Mouse (Mus musculus) hindbrain, embryonic 11.5 days (tissue): ENCODE measurements around the gene Nynrin. TPM values are rescaled to one million over a fixed set of nuclear protein-coding genes. Genes with fewer than 3 reads are reported as not detected.
A peak's percentile ranks its signal among the peaks of the same experiment; 100 is the strongest.

Experiments used
- ATAC-seq: fragments of 200-750 bp; cut with Nextera tagmentation; 2 replicates; pipeline ENCODE4 v1.8.0; 2017; ENCODE audit warnings: mild to moderate bottlenecking, moderate TSS enrichment, moderate library complexity; ENCODE audit not compliant: low FRiP score
- DNase-seq: peaks from one replicate; pipeline ENCODE4 v3.0.0-alpha.2; 2015; ENCODE audit warnings: low spot score
- H3K27ac ChIP-seq: fragments of 300-500 bp; sonication (generic); 2 replicates; pipeline ENCODE4 v1.5.1; 2014; ENCODE audit warnings: mild to moderate bottlenecking, low read depth, low read length
- H3K27me3 ChIP-seq: fragments of 300-500 bp; sonication (generic); 2 replicates; pipeline ENCODE4 v1.6.1; 2014; ENCODE audit warnings: mild to moderate bottlenecking, low read length, moderate library complexity, mixed read lengths; ENCODE audit not compliant: control insufficient read depth, insufficient read depth
- H3K36me3 ChIP-seq: fragments of 300-500 bp; sonication (generic); 2 replicates; pipeline ENCODE4 v1.6.1; 2014; ENCODE audit warnings: mild to moderate bottlenecking, low read length, moderate library complexity, mixed read lengths; ENCODE audit not compliant: control insufficient read depth, insufficient read depth
- H3K4me1 ChIP-seq: fragments of 300-500 bp; sonication (generic); replicated peaks from 2 replicates; pipeline ENCODE4 v1.6.1; 2014; ENCODE audit warnings: low read length, mixed read lengths; ENCODE audit not compliant: control insufficient read depth, insufficient read depth
- H3K4me2 ChIP-seq: fragments of 300-500 bp; sonication (generic); replicated peaks from 2 replicates; pipeline ENCODE4 v1.6.1; 2014; ENCODE audit warnings: mild to moderate bottlenecking, low read depth, low read length
- H3K4me3 ChIP-seq: fragments of 300-500 bp; sonication (generic); 2 replicates; pipeline ENCODE4 v1.5.1; 2014; ENCODE audit warnings: low read depth, low read length
- H3K9ac ChIP-seq: fragments of 300-500 bp; sonication (generic); 2 replicates; pipeline ENCODE4 v1.6.1; 2014; ENCODE audit warnings: low read depth, low read length
- H3K9me3 ChIP-seq: fragments of 300-500 bp; sonication (generic); 2 replicates; pipeline ENCODE4 v1.6.1; 2016; ENCODE audit warnings: low read length; ENCODE audit not compliant: control insufficient read depth
- WGBS: fragments of 180-500 bp; shearing (Covaris S2); extraction: QIAGEN DNeasy Blood & Tissue Kit; methylation state at CpG from one replicate; pipeline ENCODE4 v1.1.7; 2014; 5-methylcytosine and 5-hydroxymethylcytosine counted together
- polyA plus RNA-seq: library from polyadenylated mRNA; unstranded; fragments of >200 nt; fragmentation: Nextera tagmentation; extraction: Ambion mirVana; gene quantifications from 2 replicates; pipeline ENCODE4 v1.2.1, GENCODE M21; 2014

The Nynrin gene
- 8.3 and 8.8 TPM in 2 replicates for polyA plus RNA-seq

DNA sequence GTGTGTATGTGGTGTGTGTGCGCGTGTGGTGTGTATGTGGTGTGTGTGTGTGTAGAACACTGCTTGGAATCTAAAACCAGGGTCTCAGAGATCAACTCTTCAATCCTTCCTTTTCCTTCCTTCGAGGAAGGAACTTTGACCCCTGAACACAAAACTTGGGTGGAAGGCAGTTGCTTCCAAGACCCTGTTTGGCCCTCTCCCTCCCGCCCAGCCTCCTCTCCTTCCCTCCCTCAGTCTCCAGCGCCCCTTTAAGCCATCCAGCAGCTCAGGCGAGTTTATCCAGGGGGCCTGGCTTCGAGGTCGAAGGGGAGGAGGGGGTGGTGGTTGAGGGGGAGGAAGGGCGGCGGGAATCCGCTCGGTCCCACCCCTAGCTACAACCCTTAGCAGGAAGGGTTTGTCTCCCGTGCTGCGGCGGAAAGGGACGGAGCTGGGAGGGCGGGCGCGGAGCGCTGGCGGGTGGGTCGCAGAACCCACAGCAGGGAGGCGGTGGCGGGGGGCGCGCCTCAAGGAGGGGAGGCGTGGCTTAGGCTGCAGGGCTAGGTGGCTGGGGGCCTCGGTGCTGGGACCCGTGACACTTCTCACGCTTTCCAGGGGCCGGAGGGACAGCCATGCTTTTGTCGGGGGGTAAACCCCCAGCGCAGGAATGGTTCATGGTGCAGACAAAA is at the start of gene Nynrin:
TSS of gene Nynrin (plus strand) at position 390 of the 665 bp plus-strand sequence.
- Histone ChIP-seq H3K27me3 (no peaks in the 10 kb centered on the region), H3K9me3 (no peaks in the 10 kb centered on the region), H3K27ac (peak within 1 kb of the TSS; percentile 85), H3K4me3 (peak within 1 kb of the TSS; percentile 51), H3K4me2 (peak within 1 kb of the TSS; percentile 64), H3K9ac (peak within 1 kb of the TSS; percentile 70), H3K36me3 (no peaks in the 10 kb centered on the region), H3K4me1 (peaks cover 15% of the 10 kb centered on the region)
- under 1% methylated on average over 30 of the region's 33 CpGs for WGBS
- peak; percentile 84 for DNase-seq
- peak; percentile 86 for ATAC-seq

GRCm38 (mm10) chr14:55814885-55815284 is 38.9 kb upstream of the Nynrin start:
- Histone ChIP-seq H3K4me3 (peak overlapping the region; percentile 41), H3K9me3 (no peaks in the 10 kb centered on the region), H3K27me3 (no peaks in the 10 kb centered on the region), H3K4me2 (peak overlapping the region; percentile 63), H3K27ac (no peak overlapping the region), H3K36me3 (no peaks in the 10 kb centered on the region), H3K4me1 (no peaks in the 10 kb centered on the region), H3K9ac (peak overlapping the region; percentile 12)
- peak; percentile 75 for DNase-seq
- WGBS = 15% methylated on average over 16 of the region's 16 CpGs
- ATAC-seq = peak; percentile 53; the same call in 1 of the 2 replicates

DNA sequence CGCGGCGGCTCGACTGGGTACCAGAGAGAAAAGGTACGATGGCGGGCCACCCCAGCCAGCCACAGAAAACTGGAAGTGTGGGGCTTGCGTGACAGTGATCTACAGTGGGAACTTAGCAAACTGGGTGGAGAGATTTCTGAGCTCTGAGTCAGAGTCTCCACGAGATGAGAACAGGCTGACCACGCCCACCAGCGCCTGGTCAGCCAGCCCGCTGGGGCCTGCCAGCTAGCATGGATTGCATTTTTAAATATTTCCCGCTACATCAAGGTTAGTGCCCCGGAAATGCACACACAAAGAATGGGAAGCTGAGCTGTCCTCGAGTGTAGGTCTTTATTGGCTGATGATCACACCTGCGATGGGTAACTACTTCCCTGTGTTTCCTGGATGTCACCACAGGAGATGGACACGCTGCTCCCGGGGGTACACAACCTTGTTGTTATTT is 38.5 kb upstream of the Nynrin start:
- H3K9me3 ChIP-seq = no peaks in the 10 kb centered on the region
- DNase-seq = peak; percentile 68

DNA sequence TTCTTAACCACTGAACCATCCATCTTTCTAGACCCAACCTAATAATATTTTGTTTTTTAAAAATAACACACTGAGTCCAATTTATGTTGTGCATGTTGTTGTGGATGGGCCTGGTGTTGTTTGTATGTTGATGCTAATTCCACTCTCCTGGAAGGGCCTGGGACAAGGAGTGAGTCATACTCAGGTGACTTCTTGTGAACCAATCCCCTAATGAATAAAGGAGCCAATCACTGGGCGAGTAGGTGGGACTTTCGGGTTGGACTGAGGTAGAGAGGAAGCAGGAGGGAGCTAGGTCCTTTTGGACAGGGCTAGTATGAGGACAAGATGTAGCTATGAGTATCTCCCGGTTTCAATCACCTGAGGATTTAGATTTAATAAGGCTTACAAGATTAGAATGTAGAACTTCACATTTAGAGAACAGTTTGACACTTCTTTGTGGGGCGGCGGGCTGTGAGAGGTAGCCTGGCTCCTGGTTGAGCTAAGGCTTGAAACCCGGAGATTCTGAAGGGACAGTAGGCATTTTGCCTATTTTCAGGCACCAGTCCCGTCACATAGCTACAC is 33.9 kb upstream of the Nynrin start:
- WGBS = 77% methylated on average over 7 of the region's 7 CpGs
- no peak overlapping the region for H3K27ac ChIP-seq
- no peaks in the 10 kb centered on the region for H3K36me3 ChIP-seq
- peaks cover 2% of the 10 kb centered on the region; the same call in 1 of the 2 replicates for H3K4me1 ChIP-seq
- H3K9me3 ChIP-seq = no peaks in the 10 kb centered on the region
- no peak overlapping the region for H3K9ac ChIP-seq
- ATAC-seq (no peak), DNase-seq (no peak)
- 0 out of 2 replicates have a peak, but pooled peaks cover 1% of the 10 kb centered on the region for H3K27me3 ChIP-seq
- no peak overlapping the region for H3K4me2 ChIP-seq
- H3K4me3 ChIP-seq = no peak overlapping the region

More for the DNA sequence above, 38.5 kb upstream of the Nynrin start:
- WGBS = 25% methylated on average over 17 of the region's 17 CpGs
- Histone ChIP-seq H3K4me3 (peak overlapping the region; percentile 41), H3K27ac (no peak overlapping the region), H3K27me3 (no peaks in the 10 kb centered on the region), H3K36me3 (no peaks in the 10 kb centered on the region), H3K4me2 (peak overlapping the region; percentile 63), H3K4me1 (no peaks in the 10 kb centered on the region), H3K9ac (peak overlapping the region; percentile 12)
- peak; percentile 47; the same call in 1 of the 2 replicates for ATAC-seq

DNA sequence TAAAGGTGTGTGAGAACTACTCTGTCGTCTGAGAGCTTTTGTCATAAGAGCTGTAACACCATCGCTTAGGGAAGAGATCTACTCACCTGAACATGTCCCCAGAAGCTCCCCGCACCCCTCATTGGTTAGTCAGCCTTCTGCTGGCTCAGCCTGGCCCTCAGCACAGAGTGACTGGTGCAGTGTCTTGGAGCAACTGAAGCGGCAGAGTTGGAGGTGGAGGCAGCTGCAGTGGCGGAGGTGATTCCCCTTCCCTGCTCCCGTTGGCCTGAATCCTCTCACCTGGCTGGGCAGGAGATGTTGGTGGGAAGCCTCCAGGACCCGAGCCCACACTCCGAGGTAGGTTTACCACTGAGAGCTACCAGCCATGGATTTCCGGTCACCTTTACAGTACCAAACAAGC is 33.2 kb upstream of the Nynrin start:
- Histone ChIP-seq H3K27ac (no peak overlapping the region), H3K27me3 (0 out of 2 replicates have a peak, but pooled peaks cover 2% of the 10 kb centered on the region), H3K9ac (no peak overlapping the region), H3K4me1 (peaks cover 6% of the 10 kb centered on the region; the same call in 1 of the 2 replicates), H3K9me3 (no peaks in the 10 kb centered on the region), H3K4me3 (no peak overlapping the region), H3K4me2 (no peak overlapping the region), H3K36me3 (no peaks in the 10 kb centered on the region)
- no peak for DNase-seq
- 84% methylated on average over 9 of the region's 9 CpGs for WGBS
- no peak for ATAC-seq

GRCm38 (mm10) chr14:55822435-55822990 is 31.3 kb upstream of the Nynrin start:
- peak overlapping the region; percentile 44 for H3K4me3 ChIP-seq
- 6% methylated on average over 12 of the region's 13 CpGs for WGBS
- H3K27ac ChIP-seq = peak overlapping the region; percentile 86
- DNase-seq (peak; percentile 88), ATAC-seq (peak; percentile 12; the same call in 1 of the 2 replicates)
- peak overlapping the region; percentile 80 for H3K4me2 ChIP-seq
- peaks cover 8% of the 10 kb centered on the region; the same call in 1 of the 2 replicates for H3K4me1 ChIP-seq
- peaks cover 9% of the 10 kb centered on the region for H3K27me3 ChIP-seq
- no peaks in the 10 kb centered on the region for H3K9me3 ChIP-seq
- H3K9ac ChIP-seq = peak overlapping the region; percentile 73; the same call in 1 of the 2 replicates
- no peaks in the 10 kb centered on the region for H3K36me3 ChIP-seq

DNA sequence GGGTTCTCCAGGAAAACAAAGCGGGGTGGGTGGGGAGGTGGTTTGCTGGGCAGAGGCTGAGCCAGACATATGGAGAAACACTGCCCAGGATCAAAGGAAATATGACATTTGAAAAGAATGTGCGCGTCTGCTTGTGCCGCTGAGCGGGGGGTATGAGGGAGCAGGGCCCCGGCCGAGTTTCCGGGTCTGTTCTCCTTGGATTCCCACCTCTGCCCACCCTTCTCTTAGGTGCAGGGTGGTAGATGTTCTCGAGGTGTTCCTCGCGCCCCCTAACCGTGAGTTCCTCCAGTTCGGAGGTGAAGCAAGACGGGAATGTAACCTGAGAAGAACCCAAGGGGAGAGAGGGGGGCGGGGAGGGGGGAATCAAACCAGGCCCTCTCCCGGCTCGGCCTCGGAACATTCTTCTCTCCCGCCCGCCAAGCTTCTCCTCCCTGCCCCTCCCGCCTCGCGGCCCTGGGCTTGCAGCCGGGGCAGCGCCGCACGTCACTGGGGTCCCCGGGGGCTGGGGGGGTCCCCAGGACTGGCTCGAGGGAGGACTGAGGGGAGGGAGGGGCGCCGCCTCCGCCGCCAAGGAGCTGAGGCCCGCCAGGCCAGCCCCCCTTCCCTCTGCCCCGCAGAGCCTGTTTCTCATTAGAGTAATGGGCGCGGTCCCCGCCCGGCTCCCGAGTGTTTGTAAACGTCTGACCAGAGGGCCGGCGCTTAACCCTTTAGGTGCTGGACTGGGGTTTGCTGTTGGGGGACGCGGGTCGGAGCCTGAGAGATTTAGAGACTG is 30.6 kb upstream of the Nynrin start, which contains the start of gene Nfatc4:
TSS of gene Nfatc4 (plus strand) at position 154 of the 772 bp plus-strand sequence.
- Histone ChIP-seq H3K27ac (peak within 1 kb of the TSS; percentile 86), H3K9me3 (no peaks in the 10 kb centered on the region), H3K4me1 (peaks cover 8% of the 10 kb centered on the region; the same call in 1 of the 2 replicates), H3K9ac (peak within 1 kb of the TSS; percentile 73), H3K4me2 (peak within 1 kb of the TSS; percentile 80), H3K36me3 (no peaks in the 10 kb centered on the region), H3K27me3 (peaks cover 9% of the 10 kb centered on the region), H3K4me3 (peak within 1 kb of the TSS; percentile 44)
- ATAC-seq (peak; percentile 87), DNase-seq (peak; percentile 95)
- 0% methylated on average over 39 of the region's 46 CpGs for WGBS

DNA sequence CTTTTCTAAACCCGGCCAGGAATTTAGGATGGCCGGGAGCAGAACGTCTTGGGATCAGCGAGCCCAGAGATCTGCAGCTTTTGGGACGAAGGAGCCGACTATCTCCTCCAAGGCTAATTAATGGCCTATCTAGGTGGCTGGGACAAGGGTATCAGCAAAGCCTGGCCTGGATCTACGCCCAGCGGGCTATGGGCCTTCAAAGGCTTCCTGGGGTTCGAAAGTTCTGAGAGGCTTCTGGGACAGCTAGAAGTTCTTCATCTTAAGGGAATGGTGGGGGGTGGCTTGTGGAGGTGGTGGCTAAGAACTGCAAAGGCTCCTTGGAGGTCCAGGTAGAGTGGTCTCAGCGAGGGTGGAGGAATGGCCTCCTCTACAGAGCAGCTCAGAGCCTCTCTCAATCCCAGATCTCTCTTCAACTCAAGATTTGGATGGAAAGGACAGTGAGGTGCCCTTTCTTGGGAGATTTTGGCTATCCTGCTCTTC is 29.8 kb upstream of the Nynrin start:
- Histone ChIP-seq H3K4me2 (peak overlapping the region; percentile 80), H3K36me3 (no peaks in the 10 kb centered on the region), H3K9me3 (no peaks in the 10 kb centered on the region), H3K4me1 (peaks cover 8% of the 10 kb centered on the region; the same call in 1 of the 2 replicates), H3K27me3 (peaks cover 9% of the 10 kb centered on the region), H3K27ac (peak overlapping the region; percentile 86), H3K9ac (peak overlapping the region; percentile 73), H3K4me3 (peak overlapping the region; percentile 44)
- 0% methylated on average over 10 of the region's 10 CpGs for WGBS
- DNase-seq (peak; percentile 69), ATAC-seq (peak; percentile 34; the same call in 1 of the 2 replicates)
